Mouse (Mus musculus): ENCODE data around the gene Abr. TPM values are rescaled to one million over a fixed set of nuclear protein-coding genes. Genes with fewer than 3 reads are reported as not detected.

Gene Abr
- total and polyA plus RNA-seq, 3 experiments, result 3.8 to 8.8 TPM; not detected in 1

GRCm38 (mm10) chr11:76388711-76389110, 233.4 kb downstream of the Abr start:
- Histone ChIP-seq H3K4me3 (ENCODE audit: control insufficient read depth in 1 of 2, insufficient read depth in 1 of 2, low read depth in 2 of 2, low read length in 2 of 2) (no peak overlapping the region), H3K9me3 (replicated peaks; ENCODE audit: insufficient read depth, low read length) (no peaks in the 10 kb centered on the region), H3K27me3 (ENCODE audit: control insufficient read depth in 1 of 2, insufficient read depth in 2 of 2, low read length in 2 of 2) (no peaks in the 10 kb centered on the region), H3K79me2 (ENCODE audit: control insufficient read depth, insufficient read depth, low read length, poor library complexity) (peaks cover 22% of the 10 kb centered on the region), H3K9ac (ENCODE audit: control insufficient read depth, low read depth, low read length, poor library complexity, severe bottlenecking) (no peak overlapping the region), H3K4me1 (ENCODE audit: control insufficient read depth in 1 of 2, insufficient read depth in 2 of 2, low read length in 2 of 2) (no peaks in the 10 kb centered on the region), H3K27ac (ENCODE audit: control insufficient read depth, low read depth, low read length) (no peak overlapping the region), H3K36me3 (ENCODE audit: control insufficient read depth in 1 of 2, insufficient read depth in 2 of 2, low read length in 2 of 2) (peaks cover 0 to 11% of the 10 kb centered on the region in 2 experiments; a peak in 2 of 4 replicates)
- DNase-seq (ENCODE audit: low read depth, low spot score), result no peak
- TF ChIP-seq TAL1 (IDR thresholded peaks at IDR 0.05; ENCODE audit: low read length) (no peak), MYC (IDR thresholded peaks at IDR 0.05; ENCODE audit: low read depth, low read length) (no peak), NELFE (IDR thresholded peaks at IDR 0.05; ENCODE audit: low read depth, low read length) (no peak), POLR2AphosphoS5 (IDR thresholded peaks at IDR 0.05; ENCODE audit: borderline replicate concordance, low read depth, low read length) (no peak), MXI1 (IDR thresholded peaks at IDR 0.05; ENCODE audit: low read depth, low read length) (no peak), RAD21 (IDR thresholded peaks at IDR 0.05; ENCODE audit: low read depth, low read length) (no peak), RCOR1 (IDR thresholded peaks at IDR 0.05; ENCODE audit: low read depth, low read length) (no peak), ZNF384 (IDR thresholded peaks at IDR 0.05; ENCODE audit: low read depth, low read length) (no peak), POLR2AphosphoS2 (IDR thresholded peaks at IDR 0.05; ENCODE audit: low read length) (no peak), MAX (IDR thresholded peaks at IDR 0.05; ENCODE audit: low read length) (no peak), GABPA (IDR thresholded peaks at IDR 0.05; ENCODE audit: low read depth, low read length) (no peak), CHD2 (IDR thresholded peaks at IDR 0.05; ENCODE audit: low read length) (no peak), UBTF (IDR thresholded peaks at IDR 0.05; ENCODE audit: borderline replicate concordance, insufficient read depth, low read depth, low read length) (no peak)

GRCm38 (mm10) chr11:76387097-76387496, 235.0 kb downstream of the Abr start:
- Histone ChIP-seq H3K36me3 (ENCODE audit: control insufficient read depth in 1 of 2, insufficient read depth in 2 of 2, low read length in 2 of 2) (peaks cover 0 to 6% of the 10 kb centered on the region in 2 experiments; a peak in 2 of 4 replicates), H3K9ac (ENCODE audit: control insufficient read depth, low read depth, low read length, poor library complexity, severe bottlenecking) (no peak overlapping the region), H3K9me3 (replicated peaks; ENCODE audit: insufficient read depth, low read length) (no peaks in the 10 kb centered on the region), H3K27me3 (ENCODE audit: control insufficient read depth in 1 of 2, insufficient read depth in 2 of 2, low read length in 2 of 2) (no peaks in the 10 kb centered on the region), H3K79me2 (ENCODE audit: control insufficient read depth, insufficient read depth, low read length, poor library complexity) (peaks cover 9% of the 10 kb centered on the region), H3K27ac (ENCODE audit: control insufficient read depth, low read depth, low read length) (no peak overlapping the region), H3K4me3 (ENCODE audit: control insufficient read depth in 1 of 2, insufficient read depth in 1 of 2, low read depth in 2 of 2, low read length in 2 of 2) (no peak overlapping the region), H3K4me1 (ENCODE audit: control insufficient read depth in 1 of 2, insufficient read depth in 2 of 2, low read length in 2 of 2) (no peaks in the 10 kb centered on the region)
- DNase-seq (ENCODE audit: low read depth, low spot score), result no peak
- no peak for TF ChIP-seq MXI1 (IDR thresholded peaks at IDR 0.05; ENCODE audit: low read depth, low read length)
- no peak for TF ChIP-seq SIN3A (IDR thresholded peaks at IDR 0.05; ENCODE audit: low read length)
- TF ChIP-seq MAFK (IDR thresholded peaks at IDR 0.05; ENCODE audit: borderline replicate concordance, low read depth, low read length), result no peak
- no peak for TF ChIP-seq USF1 (IDR thresholded peaks at IDR 0.05; ENCODE audit: low read depth, low read length)
- TF ChIP-seq ZC3H11A (IDR thresholded peaks at IDR 0.05; ENCODE audit: low read depth, low read length), result no peak
- no peak for TF ChIP-seq TBP (IDR thresholded peaks at IDR 0.05; ENCODE audit: low read depth, low read length)
- peak; percentile 40 to 57 (median 51); a peak in 5 of 6 replicates for TF ChIP-seq CTCF (IDR thresholded peaks at IDR 0.05 in 2 of 3, conservative IDR thresholded peaks at IDR 0.05 in 1 of 3; ENCODE audit: control insufficient read depth in 1 of 3, insufficient read depth in 1 of 3, low read depth in 2 of 3, low read length in 3 of 3, poor library complexity in 1 of 3, severe bottlenecking in 1 of 3)
- no peak for TF ChIP-seq BHLHE40 (IDR thresholded peaks at IDR 0.05; ENCODE audit: borderline replicate concordance, low read depth, low read length)
- TF ChIP-seq ETS1 (IDR thresholded peaks at IDR 0.05; ENCODE audit: low read depth, low read length), result no peak
- TF ChIP-seq RAD21 (IDR thresholded peaks at IDR 0.05; ENCODE audit: low read depth, low read length), result peak; percentile 22
- TF ChIP-seq HCFC1 (IDR thresholded peaks at IDR 0.05; ENCODE audit: low read depth, low read length), result no peak
- TF ChIP-seq POLR2AphosphoS2 (IDR thresholded peaks at IDR 0.05; ENCODE audit: low read length), result no peak
- TF ChIP-seq USF2 (IDR thresholded peaks at IDR 0.05; ENCODE audit: borderline replicate concordance in 1 of 2, insufficient read depth in 1 of 2, low read depth in 1 of 2, low read length in 2 of 2), result no peak
- TF ChIP-seq CHD2 (IDR thresholded peaks at IDR 0.05; ENCODE audit: low read length), result no peak
- TF ChIP-seq SMC3 (IDR thresholded peaks at IDR 0.05; ENCODE audit: low read depth, low read length), result peak; percentile 26; the same call in 1 of the 2 replicates

Data from MEL (cell line).